Mouse (Mus musculus): ENCODE measurements around the gene Ankrd66.
"Not testable (repeated sequence)": the region's sequence is repeated elsewhere in the genome, so short reads cannot be mapped to it uniquely, and the experiment has no call there.

Gene Ankrd66

GRCm38 (mm10) chr17:43536841-43537240, 6.6 kb downstream of the Ankrd66 start:
- not testable (repeated sequence) for DNase-seq (ENCODE audit: low spot score)

- DNase-seq (ENCODE audit: low spot score), result no peak
Measured at GRCm38 (mm10) chr17:43534362-43535222, 8.8 kb downstream of the Ankrd66 start.

- DNase-seq (ENCODE audit: low spot score), result no peak
Measured at GRCm38 (mm10) chr17:43531192-43531591, 12.2 kb downstream of the Ankrd66 start.

GRCm38 (mm10) chr17:43530507-43530906, 12.9 kb downstream of the Ankrd66 start:
- DNase-seq (ENCODE audit: low spot score), result no peak

- no peak for DNase-seq (ENCODE audit: low spot score)
Measured at GRCm38 (mm10) chr17:43520166-43520565, 23.3 kb downstream of the Ankrd66 start.

- DNase-seq (ENCODE audit: low spot score), result peak; percentile 24
Measured at GRCm38 (mm10) chr17:43518644-43519409, 24.6 kb downstream of the Ankrd66 start.

GRCm38 (mm10) chr17:43510782-43511181, 32.7 kb downstream of the Ankrd66 start:
- no peak for DNase-seq (ENCODE audit: low spot score)

GRCm38 (mm10) chr17:43504594-43504934, 38.9 kb downstream of the Ankrd66 start:
- no peak for DNase-seq (ENCODE audit: low spot score)

GRCm38 (mm10) chr17:43503861-43504593, 39.4 kb downstream of the Ankrd66 start:
- no peak for DNase-seq (ENCODE audit: low spot score)

GRCm38 (mm10) chr17:43502592-43502991, 40.8 kb downstream of the Ankrd66 start, which contains the start of gene Mep1a:
Gene Mep1a (minus strand): TSS chr17:43502812.
- DNase-seq (ENCODE audit: low spot score), result no peak

GRCm38 (mm10) chr17:43501631-43502030, 41.8 kb downstream of the Ankrd66 start:
- no peak for DNase-seq (ENCODE audit: low spot score)

GRCm38 (mm10) chr17:43501223-43501622, 42.2 kb downstream of the Ankrd66 start:
- no peak for DNase-seq (ENCODE audit: low spot score)

GRCm38 (mm10) chr17:43500513-43500912, 42.9 kb downstream of the Ankrd66 start:
- DNase-seq (ENCODE audit: low spot score), result no peak

GRCm38 (mm10) chr17:43497521-43497920, 45.9 kb downstream of the Ankrd66 start:
- DNase-seq (ENCODE audit: low spot score), result no peak

- DNase-seq (ENCODE audit: low spot score), result no peak
Measured at GRCm38 (mm10) chr17:43495502-43495901, 47.9 kb downstream of the Ankrd66 start.

GRCm38 (mm10) chr17:43490371-43490770, 53.1 kb downstream of the Ankrd66 start:
- not testable (repeated sequence) for DNase-seq (ENCODE audit: low spot score)

GRCm38 (mm10) chr17:43488439-43489151, 54.8 kb downstream of the Ankrd66 start:
- no peak for DNase-seq (ENCODE audit: low spot score)

- DNase-seq (ENCODE audit: low spot score), result no peak
Measured at GRCm38 (mm10) chr17:43485982-43486381, 57.5 kb downstream of the Ankrd66 start.
